Mouse (Mus musculus) CH12.LX (cell line): Measurements from ENCODE around the gene Pla2g2c. TPM values are rescaled to one million over a fixed set of nuclear protein-coding genes. Genes with fewer than 3 reads are reported as not detected.

Source experiments
- DNase-seq: peaks from one replicate; pipeline ENCODE4 v3.0.0-alpha.2; 2013; ENCODE audit errors: extremely low read depth
- H3K27ac ChIP-seq: 2 replicates; pipeline ENCODE4 v1.5.1; 2012; ENCODE audit warnings: low read depth, mild to moderate bottlenecking, control low read depth, moderate library complexity; ENCODE audit not compliant: insufficient read depth
- H3K27me3 ChIP-seq: replicated peaks from 2 replicates; pipeline ENCODE3; 2012; ENCODE audit warnings: inconsistent platforms
- H3K36me3 ChIP-seq, 2 experiments: replicated peaks in 1 of 2; 2 replicates each; pipeline versions ENCODE3 to v1.6.1; 2012; ENCODE audit warnings: inconsistent platforms in 1 of 2, low read length in 1 of 2, mild to moderate bottlenecking in 1 of 2, mixed read lengths in 1 of 2, moderate library complexity in 1 of 2; ENCODE audit not compliant: control insufficient read depth in 1 of 2, insufficient read depth in 1 of 2
- H3K4me1 ChIP-seq, 2 experiments: 2 replicates each; pipeline ENCODE4 v1.6.1; 2012; ENCODE audit warnings: inconsistent platforms in 1 of 2, moderate library complexity in 1 of 2; ENCODE audit not compliant: insufficient read depth in 2 of 2, control insufficient read depth in 1 of 2
- H3K4me2 ChIP-seq: 2 replicates; pipeline ENCODE4 v1.6.1; 2012; ENCODE audit warnings: low read depth, mild to moderate bottlenecking, control low read depth; ENCODE audit not compliant: poor library complexity, insufficient read depth, severe bottlenecking
- H3K4me3 ChIP-seq, 3 experiments: fragments of 150-350 bp in 1 of 3; sonication (generic) in 1 of 3; replicated peaks in 1 of 3; 2 replicates each; pipeline versions ENCODE3 to v1.5.1; 2011 to 2012; ENCODE audit warnings: low read depth in 2 of 3, low read length in 2 of 3, mild to moderate bottlenecking in 2 of 3, moderate library complexity in 2 of 3, control low read depth in 1 of 3, improper control_type of control experiment in 1 of 3, inconsistent platforms in 1 of 3, mixed read lengths in 1 of 3; ENCODE audit not compliant: poor library complexity in 1 of 3
- H3K79me2 ChIP-seq: replicated peaks from 2 replicates; pipeline ENCODE4 v1.6.1; 2012; ENCODE audit warnings: mild to moderate bottlenecking, moderate library complexity; ENCODE audit not compliant: control insufficient read depth, poor library complexity, insufficient read depth, severe bottlenecking; ENCODE audit errors: extremely low read depth
- H3K9ac ChIP-seq: 2 replicates; pipeline ENCODE4 v1.6.1; 2012; ENCODE audit warnings: low read depth, mild to moderate bottlenecking, control low read depth, moderate library complexity; ENCODE audit not compliant: insufficient read depth
- H3K9me3 ChIP-seq: replicated peaks from 2 replicates; pipeline ENCODE3; 2012; ENCODE audit warnings: low read length, inconsistent platforms, mixed read lengths
- BHLHE40 ChIP-seq: IDR thresholded peaks from 2 replicates; pipeline ENCODE4 v1.6.1; 2011; ENCODE audit warnings: mild to moderate bottlenecking, low read depth, low read length, improper control_type of control experiment
- CTCF ChIP-seq, 2 experiments: IDR thresholded peaks in 1 of 2; conservative IDR thresholded peaks in 1 of 2; 2 replicates each; pipeline ENCODE4 v1.5.1; 2011 to 2012; ENCODE audit warnings: low read depth in 2 of 2, low read length in 2 of 2, improper control_type of control experiment in 1 of 2, inconsistent platforms in 1 of 2, mild to moderate bottlenecking in 1 of 2, moderate library complexity in 1 of 2
- EP300 ChIP-seq: IDR thresholded peaks from 2 replicates; pipeline ENCODE4 v1.6.1; 2011; ENCODE audit warnings: low read length, improper control_type of control experiment
- HCFC1 ChIP-seq: IDR thresholded peaks from 2 replicates; pipeline ENCODE4 v1.6.1; 2012; ENCODE audit warnings: low read depth, mild to moderate bottlenecking, inconsistent platforms, low read length, improper control_type of control experiment
- KAT2A ChIP-seq: IDR thresholded peaks from 2 replicates; pipeline ENCODE4 v1.6.1; 2012; ENCODE audit warnings: low read length, improper control_type of control experiment, inconsistent platforms; ENCODE audit not compliant: insufficient replicate concordance
- MAFK ChIP-seq: IDR thresholded peaks from 2 replicates; pipeline ENCODE4 v1.6.1; 2011; ENCODE audit warnings: low read length, improper control_type of control experiment; ENCODE audit not compliant: insufficient replicate concordance
- MAX ChIP-seq: IDR thresholded peaks from 2 replicates; pipeline ENCODE4 v1.6.1; 2011; ENCODE audit warnings: low read length, improper control_type of control experiment
- POLR2A ChIP-seq: IDR thresholded peaks from 2 replicates; pipeline ENCODE4 v1.6.1; 2011; ENCODE audit warnings: low read depth, mild to moderate bottlenecking, improper control_type of control experiment, low read length
- RAD21 ChIP-seq: IDR thresholded peaks from 2 replicates; pipeline ENCODE4 v1.6.1; 2011; ENCODE audit warnings: low read depth, mild to moderate bottlenecking, low read length, improper control_type of control experiment, moderate library complexity
- RCOR1 ChIP-seq: conservative IDR thresholded peaks from 2 replicates; pipeline ENCODE4 v1.6.1; 2012; ENCODE audit warnings: low read depth, mild to moderate bottlenecking, inconsistent platforms, low read length, improper control_type of control experiment
- SMC3 ChIP-seq: IDR thresholded peaks from 2 replicates; pipeline ENCODE4 v1.6.1; 2011; ENCODE audit warnings: low read depth, low read length, improper control_type of control experiment
- TBP ChIP-seq: conservative IDR thresholded peaks from 2 replicates; pipeline ENCODE4 v1.6.1; 2011; ENCODE audit warnings: low read depth, low read length, improper control_type of control experiment
- TCF12 ChIP-seq: IDR thresholded peaks from 2 replicates; pipeline ENCODE4 v1.6.1; 2014; ENCODE audit warnings: low read depth, mild to moderate bottlenecking, inconsistent platforms, low read length, improper control_type of control experiment
- ZC3H11A ChIP-seq: IDR thresholded peaks from 2 replicates; pipeline ENCODE4 v1.6.1; 2012; ENCODE audit warnings: low read depth, mild to moderate bottlenecking, inconsistent platforms, low read length, improper control_type of control experiment
- ZNF384 ChIP-seq: IDR thresholded peaks from 2 replicates; pipeline ENCODE4 v1.6.1; 2012; ENCODE audit warnings: low read depth, low read length, improper control_type of control experiment, inconsistent platforms
- dilution Hi-C: fragments of 300-500 bp; cut with MboI; formaldehyde crosslinking; loops from 2 replicates; pipeline ENCODE4 v1.14.3; 2020; ENCODE audit warnings: low sequenced_read_pairs; ENCODE audit not compliant: extremely low pct_unique_long_range_greater_than_20kb, extremely low pct_ligation_motif_present
- in situ Hi-C: fragments of 300-500 bp; cut with MboI; formaldehyde crosslinking; loops from 3 replicates; pipeline ENCODE4 v1.14.3; 2019; ENCODE audit warnings: low sequenced_read_pairs, low pct_ligation_motif_present, low pct_unique_long_range_greater_than_20kb, mixed read lengths
- polyA plus RNA-seq: library from polyadenylated mRNA; unstranded; fragments of >175 nt; gene quantifications from 2 replicates; pipeline ENCODE4 v1.2.1, GENCODE M21; 2012; ENCODE audit warnings: low read depth; ENCODE audit not compliant: insufficient read length
- total RNA-seq, 2 experiments: library from RNA; depleted of rRNA; stranded (reverse); fragments of 300-350 nt in 1 of 2; fragments of >200 nt in 1 of 2; gene quantifications; 2 replicates each; pipeline ENCODE4 v1.2.3; 2012 to 2014

Pla2g2c gene
- total and polyA plus RNA-seq, 3 experiments = not detected

GRCm38 (mm10) chr4:138747851-138748250 lies 23.3 kb downstream of the Pla2g2c start:
- Histone ChIP-seq H3K4me2 (no peak overlapping the region), H3K79me2 (no peaks in the 10 kb centered on the region), H3K4me3 (no peak overlapping the region), H3K27me3 (peaks cover 82% of the 10 kb centered on the region), H3K27ac (no peak overlapping the region), H3K36me3 (no peaks in the 10 kb centered on the region), H3K4me1 (no peaks in the 10 kb centered on the region), H3K9me3 (peaks cover 8% of the 10 kb centered on the region), H3K9ac (no peak overlapping the region)
- no peak for TF ChIP-seq TCF12
- TF ChIP-seq POLR2A = no peak
- no peak for TF ChIP-seq KAT2A
- no peak for TF ChIP-seq RCOR1
- no peak for TF ChIP-seq MAFK
- TF ChIP-seq MAX = no peak
- TF ChIP-seq ZNF384 = no peak
- no peak for TF ChIP-seq TBP
- no peak for TF ChIP-seq BHLHE40
- TF ChIP-seq EP300 = no peak
- in situ Hi-C loops (loop anchor here (5.0 to 10.0 kb wide), 2 partner anchors 39 to 107 kb away; no protein-coding TSS in a partner anchor), dilution Hi-C loops (no loop called here)
- no peak for DNase-seq

- TF ChIP-seq CTCF (conservative IDR thresholded peaks at IDR 0.05 in 1 of 2, IDR thresholded peaks at IDR 0.05 in 1 of 2; ENCODE audit: low read depth in 2 of 2, low read length in 2 of 2) (peak; percentile 29 to 82; a peak in 3 of 4 replicates), RAD21 (peak; percentile 74), SMC3 (peak; percentile 87), HCFC1 (no peak), ZC3H11A (0 out of 2 replicates have a peak, but pooled peaks have one; percentile 27)
- in situ Hi-C loops = loop anchor here (5.0 to 10.0 kb wide), 2 partner anchors 39 to 106 kb away; no protein-coding TSS in a partner anchor
- Histone ChIP-seq H3K36me3 (no peaks in the 10 kb centered on the region), H3K27ac (no peak overlapping the region), H3K4me1 (no peaks in the 10 kb centered on the region), H3K27me3 (peaks cover 79% of the 10 kb centered on the region), H3K4me2 (no peak overlapping the region), H3K4me3 (no peak overlapping the region), H3K9me3 (peaks cover 8% of the 10 kb centered on the region), H3K79me2 (no peaks in the 10 kb centered on the region), H3K9ac (no peak overlapping the region)
- dilution Hi-C loops = no loop called here
- peak; percentile 26 for DNase-seq
These were observed 23.9 kb downstream of the Pla2g2c start for GRCm38 (mm10) chr4:138748369-138749072.
